Mouse (Mus musculus): ENCODE data around the gene Cpz. TPM values are rescaled to one million over a fixed set of nuclear protein-coding genes. Genes with fewer than 3 reads are reported as not detected.

Gene Cpz
- polyA plus RNA-seq (2017; shearing (Covaris generic)): not detected

GRCm38 (mm10) chr5:35525469-35526123 is at the start of gene Cpz:
TSS of gene Cpz (minus strand) at chr5:35525698.

GRCm38 (mm10) chr5:35574653-35575599 is 49.4 kb upstream of the Cpz start, which contains the start of gene Trmt44:
TSS of gene Trmt44 (minus strand) at chr5:35575070.

Other genes with a start within 250 kb of the Cpz start
- gene Adra2c, start 247.4 kb downstream of the Cpz start, polyA plus RNA-seq (2017; shearing (Covaris generic)): not detected
- not detected for gene Hmx1, start 136.6 kb downstream of the Cpz start, polyA plus RNA-seq (2017; shearing (Covaris generic))
- 9.5 TPM for gene Trmt44, start 49.4 kb upstream of the Cpz start, polyA plus RNA-seq (2017; shearing (Covaris generic))
- 48.4 TPM for gene Acox3, start 57.3 kb upstream of the Cpz start, polyA plus RNA-seq (2017; shearing (Covaris generic))
- gene Htra3, start 154.1 kb upstream of the Cpz start, polyA plus RNA-seq (2017; shearing (Covaris generic)): not detected
- gene Sh3tc1, start 214.3 kb upstream of the Cpz start, polyA plus RNA-seq (2017; shearing (Covaris generic)): 4.5 TPM
- gene Ablim2, start 232.2 kb upstream of the Cpz start, polyA plus RNA-seq (2017; shearing (Covaris generic)): 5.5 TPM

Data from activated CD4-positive, CD25-positive, alpha-beta regulatory T cell, adult 9 weeks (primary cell).